Mouse (Mus musculus): Measurements from ENCODE around the gene Gm37240.
"Not testable (repeated sequence)": the region's sequence is repeated elsewhere in the genome, so short reads cannot be mapped to it uniquely, and the experiment has no call there.

The Gm37240 gene

DNA sequence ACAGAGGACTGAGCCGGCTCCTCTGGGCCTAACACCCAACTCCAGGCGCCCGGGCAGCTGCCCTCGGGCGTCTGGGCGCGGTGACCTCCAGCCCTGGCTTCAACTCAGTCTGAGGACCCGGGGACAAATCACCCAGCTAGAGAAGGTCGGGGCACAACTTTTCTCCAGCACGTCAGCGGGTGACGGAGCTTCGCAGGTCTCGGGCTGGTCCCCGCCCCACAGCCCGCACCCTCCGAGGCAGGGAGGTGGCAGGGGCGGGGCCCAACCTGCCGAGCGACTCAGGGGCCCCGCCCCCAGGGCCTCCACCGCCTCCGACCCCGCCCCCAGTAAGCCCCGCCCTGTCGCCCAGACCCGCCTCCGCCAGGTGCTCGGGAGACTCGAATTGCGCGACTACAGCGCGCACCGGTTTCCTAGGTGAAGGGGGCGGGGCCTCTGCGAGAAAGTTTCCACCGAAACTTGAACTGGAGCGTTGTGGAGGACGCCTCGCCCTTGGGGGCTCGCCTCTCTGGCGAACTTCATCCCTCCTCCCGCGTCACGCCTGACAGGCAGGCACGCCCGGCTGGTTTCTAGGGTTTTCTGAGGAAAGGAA is at the start of gene Gm37240, which contains the start of gene Glt28d2:
Gene Gm37240, minus strand, starts transcription at position 280 of the 589 bp plus-strand sequence.
Gene Glt28d2, minus strand, starts transcription at position 278 of the 589 bp plus-strand sequence.
- peak; percentile 95 for DNase-seq

GRCm38 (mm10) chr3:85933586-85933985 is 46.3 kb upstream of the Gm37240 start:
- DNase-seq = no peak

DNA sequence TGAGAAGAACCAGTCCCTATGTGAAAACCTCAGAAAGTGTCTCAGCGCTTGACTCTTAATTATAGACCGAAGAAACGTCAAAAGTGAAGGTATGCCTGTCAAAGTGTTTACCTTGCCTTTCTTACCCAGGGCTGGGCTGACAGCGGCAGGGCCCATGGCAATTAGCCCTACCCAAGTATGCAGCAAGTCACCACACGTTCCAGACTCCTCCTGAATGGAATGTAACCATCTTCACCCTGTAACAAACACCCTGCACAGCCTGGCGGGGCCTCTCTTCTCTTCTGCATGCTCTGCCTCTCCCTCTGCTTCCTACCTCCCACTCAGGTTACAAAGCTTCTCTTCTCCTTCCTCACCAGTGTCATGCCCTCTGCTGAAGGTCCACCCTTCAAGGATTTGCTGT is 44.5 kb upstream of the Gm37240 start:
- no peak for DNase-seq

GRCm38 (mm10) chr3:85930671-85931255 is 43.4 kb upstream of the Gm37240 start:
- no peak for DNase-seq

DNA sequence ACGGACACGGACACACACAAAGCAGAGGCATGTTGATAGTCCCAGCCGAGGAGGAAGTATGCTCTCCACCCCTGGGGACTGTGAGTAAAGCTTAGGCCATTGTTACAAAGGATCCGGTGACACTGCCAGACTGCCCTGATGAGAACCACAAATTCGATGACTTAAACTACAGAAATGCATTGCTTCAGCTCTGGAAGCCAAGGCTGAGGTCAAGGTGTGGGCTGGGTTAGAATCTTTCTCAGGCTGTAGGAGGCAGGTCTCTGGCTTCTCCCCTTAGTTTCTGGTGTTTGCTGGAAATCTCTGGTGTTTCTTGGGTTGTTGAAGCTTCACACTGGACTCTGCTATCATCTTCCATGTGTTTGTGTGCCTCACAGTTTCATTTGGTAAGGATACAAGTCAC is 42.4 kb upstream of the Gm37240 start:
- no peak for DNase-seq

DNA sequence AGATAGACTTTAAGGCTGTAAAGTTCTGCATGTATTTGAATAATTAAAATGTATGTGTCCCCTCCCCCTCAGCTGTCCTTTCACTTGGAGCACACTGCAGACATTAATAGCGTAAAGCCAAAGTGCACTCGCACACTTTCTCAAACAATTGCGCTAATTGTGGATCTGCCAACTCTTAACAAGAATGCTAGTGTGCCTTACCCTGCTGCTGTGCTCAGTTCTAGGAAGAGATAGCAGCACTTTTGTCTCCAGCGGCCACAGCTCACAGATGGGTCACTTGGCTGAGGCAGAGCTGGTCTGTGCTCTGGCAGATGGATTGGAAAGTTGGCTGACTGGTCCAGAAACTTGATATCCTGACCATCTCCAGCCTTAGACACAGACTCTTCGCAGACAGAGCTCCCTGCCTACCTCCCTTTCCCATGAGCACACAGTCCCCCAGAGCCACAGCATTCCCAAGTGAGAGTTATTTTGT is 40.9 kb upstream of the Gm37240 start:
- no peak for DNase-seq

GRCm38 (mm10) chr3:85927296-85927695 is 40.0 kb upstream of the Gm37240 start:
- DNase-seq = no peak

GRCm38 (mm10) chr3:85923954-85924945 is 36.9 kb upstream of the Gm37240 start:
- peak; percentile 92 for DNase-seq

- DNase-seq = no peak
Measured at GRCm38 (mm10) chr3:85923343-85923742, 36.0 kb upstream of the Gm37240 start.

DNA sequence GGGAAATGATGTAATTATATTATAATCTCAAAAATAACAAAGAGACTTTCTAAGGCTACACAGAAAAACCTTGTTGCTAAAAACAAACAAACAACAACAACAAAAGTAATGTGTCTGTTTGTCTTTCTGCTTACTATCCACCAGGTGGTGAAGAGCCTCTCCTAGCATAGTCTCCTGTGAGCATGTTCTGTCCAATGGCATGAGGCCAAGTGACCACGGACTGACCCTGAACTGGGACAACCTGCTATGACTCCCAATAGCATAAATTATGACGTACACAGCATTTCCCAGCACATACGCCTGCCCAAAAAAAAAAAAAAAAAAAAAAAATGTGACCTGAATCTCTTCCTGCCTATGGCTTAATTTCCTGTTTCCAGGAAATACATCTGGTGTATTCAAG is 35.0 kb upstream of the Gm37240 start:
- DNase-seq = peak; percentile 85

DNA sequence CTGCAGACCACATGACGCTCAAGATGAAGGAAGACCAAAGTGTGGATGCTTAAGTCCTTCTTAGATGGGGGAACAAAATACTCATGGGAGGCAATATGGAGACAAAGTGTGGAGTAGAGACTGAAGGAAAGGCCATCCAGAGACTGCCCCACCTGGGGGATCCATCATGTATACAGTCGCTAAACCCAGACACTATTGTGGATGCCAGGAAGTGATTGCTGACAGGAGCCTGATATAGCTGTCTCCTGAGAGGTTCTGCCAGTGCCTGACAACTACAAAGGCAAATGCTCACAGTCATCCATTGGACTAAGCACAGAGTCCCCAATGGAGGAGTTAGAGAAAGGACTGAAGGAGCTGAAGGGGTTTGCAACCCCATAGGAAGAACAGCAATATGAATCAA is 33.4 kb upstream of the Gm37240 start:
- DNase-seq = not testable (repeated sequence)

GRCm38 (mm10) chr3:85917600-85917999 is 30.3 kb upstream of the Gm37240 start:
- DNase-seq = peak; percentile 57

GRCm38 (mm10) chr3:85914806-85915205 is 27.5 kb upstream of the Gm37240 start:
- no peak for DNase-seq

- DNase-seq = no peak
Measured at GRCm38 (mm10) chr3:85907136-85907535, 19.8 kb upstream of the Gm37240 start.

DNA sequence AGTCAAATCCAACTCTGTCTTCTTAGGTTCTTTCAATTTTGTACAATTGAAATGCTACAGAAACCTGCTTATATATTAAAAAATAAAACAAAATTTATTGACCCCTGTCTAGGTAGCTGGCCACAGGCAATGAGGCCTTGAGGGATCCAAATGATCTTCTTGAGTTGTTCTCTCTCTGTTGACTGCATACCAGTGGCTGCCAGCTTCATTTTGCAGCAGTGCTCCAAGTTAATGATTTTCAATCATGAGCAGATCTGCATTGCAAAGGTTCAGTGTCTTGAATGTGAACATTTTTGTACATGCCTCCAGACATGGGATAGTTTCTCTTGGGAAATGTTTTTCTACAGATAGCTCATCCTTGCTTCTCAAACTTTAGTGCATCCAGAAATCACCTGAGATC is 17.1 kb upstream of the Gm37240 start:
- DNase-seq = no peak

DNA sequence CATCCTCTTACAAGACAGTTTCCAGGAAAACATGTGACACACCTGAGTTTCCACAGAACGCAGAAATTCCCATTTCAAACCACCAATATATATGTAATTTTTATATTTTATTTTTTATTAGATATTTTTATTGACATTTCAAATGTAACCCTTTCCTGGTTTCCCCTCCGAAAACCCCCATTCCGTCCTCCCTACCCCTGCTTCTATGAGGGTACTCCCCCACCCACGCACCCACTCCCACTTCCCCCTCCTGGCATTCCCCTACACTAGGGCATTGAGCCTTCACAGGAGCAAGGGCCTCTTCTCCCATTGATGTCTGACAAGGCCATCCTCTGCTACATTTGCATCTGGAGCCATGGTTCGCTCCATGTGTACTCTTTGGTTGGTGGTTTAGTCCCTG is 7.7 kb upstream of the Gm37240 start:
- no peak for DNase-seq

DNA sequence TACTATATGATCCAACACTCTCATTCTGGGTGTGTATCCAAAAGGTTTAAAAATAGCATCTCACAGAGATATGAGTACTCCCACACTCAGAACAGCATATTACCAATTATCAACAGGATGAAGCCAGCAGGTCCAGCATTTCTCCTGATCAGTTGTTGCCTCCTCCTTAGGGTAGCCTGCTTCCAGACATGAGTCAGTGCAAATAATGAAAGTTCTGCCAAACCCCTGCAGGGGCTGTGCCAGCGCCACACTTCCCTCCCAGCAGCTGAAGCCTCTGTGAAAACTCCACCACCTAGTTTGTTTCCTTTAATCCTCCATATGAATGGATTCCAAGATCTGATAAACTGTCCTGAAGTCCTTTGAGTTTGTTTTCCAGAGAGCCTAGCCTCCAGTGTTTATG is 4.3 kb upstream of the Gm37240 start:
- DNase-seq = no peak

DNA sequence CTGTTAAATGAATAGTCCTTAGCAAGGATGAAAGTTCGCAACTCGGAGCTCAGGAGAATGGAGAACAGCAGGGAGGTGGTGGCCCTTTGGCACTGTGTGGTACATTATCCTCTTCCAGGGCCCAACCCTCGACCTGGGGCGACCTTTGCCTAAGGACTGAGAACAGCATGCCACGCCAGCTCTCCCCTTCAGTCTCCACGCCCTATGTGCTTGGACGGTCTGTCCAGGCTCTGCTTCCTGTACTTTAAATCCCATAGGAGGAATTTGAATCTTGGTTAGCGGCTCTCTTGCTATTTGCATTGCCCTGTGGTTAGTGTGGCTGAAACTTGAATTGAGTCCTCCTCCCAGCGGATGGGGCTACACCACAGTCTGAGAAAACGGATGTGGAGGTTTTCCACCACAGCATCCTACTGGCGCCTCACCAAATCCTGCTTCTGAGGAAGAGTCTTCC is 928 bp upstream of the Gm37240 start:
- peak; percentile 62 for DNase-seq

DNA sequence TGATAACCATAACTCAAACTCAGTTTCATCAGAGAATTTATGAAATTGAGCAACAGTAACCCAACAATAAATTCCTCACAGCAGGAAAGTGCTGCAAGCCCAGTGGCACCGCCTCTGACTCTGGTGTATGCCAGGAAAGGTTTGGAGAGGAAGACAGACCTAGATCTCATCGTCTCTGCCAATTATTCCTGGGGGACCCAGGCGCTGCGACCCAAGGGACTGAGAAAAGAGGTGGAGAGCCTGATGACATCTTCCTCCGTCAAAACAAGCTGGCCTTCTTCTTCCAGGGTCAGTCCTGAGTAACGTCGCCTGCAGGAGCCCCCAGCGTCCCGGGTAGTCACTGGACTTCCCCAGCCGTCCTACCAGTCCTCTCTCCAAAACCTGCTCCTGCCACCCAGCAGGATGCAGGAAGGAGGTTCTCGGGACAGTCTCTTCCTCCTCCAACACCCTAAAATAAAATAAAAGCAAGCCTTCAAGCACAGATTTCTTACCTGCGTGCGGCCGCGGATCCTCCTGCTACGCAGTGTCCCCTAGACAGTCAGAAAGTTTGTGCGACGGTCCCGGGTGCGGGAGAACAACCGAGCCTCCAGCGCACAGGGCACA is 581 bp downstream of the Gm37240 start:
- no peak for DNase-seq

GRCm38 (mm10) chr3:85885906-85886305 is 1.4 kb downstream of the Gm37240 start:
- DNase-seq = no peak

GRCm38 (mm10) chr3:85880687-85881086 is 6.6 kb downstream of the Gm37240 start:
- DNase-seq = peak; percentile 19

GRCm38 (mm10) chr3:85880068-85880467 is 7.2 kb downstream of the Gm37240 start:
- DNase-seq = no peak

DNA sequence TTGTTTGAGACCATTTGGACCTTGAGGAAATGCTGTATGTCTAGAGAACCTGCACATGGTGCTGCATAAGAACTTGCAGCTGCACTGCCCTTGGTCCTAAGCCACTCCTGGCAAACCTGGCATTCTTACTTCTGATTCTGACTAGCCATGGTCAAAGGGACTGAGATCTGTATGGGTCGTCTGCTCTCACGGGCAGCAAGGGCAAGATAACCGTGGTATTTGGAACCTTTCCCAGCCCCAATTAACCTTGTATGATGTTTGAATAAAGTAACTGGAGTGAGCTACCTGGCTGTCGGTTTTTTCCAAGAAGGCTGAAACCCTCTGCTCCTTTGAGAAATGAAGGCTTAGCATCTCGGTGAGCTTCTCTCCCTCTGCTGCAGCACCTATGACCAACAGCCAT is 8.4 kb downstream of the Gm37240 start:
- DNase-seq = no peak
